15 mouse cellular contexts compared by ENCODE assay signal in genomic region chr3:145268066-145268465, GRCm38 (mm10). TPM values are rescaled to one million over a fixed set of nuclear protein-coding genes. Genes with fewer than 3 reads are reported as not detected.
DNase-seq lines count a peak whose midpoint lies in the region; ATAC-seq lines count a peak whose summit lies in the region.
"Had no signal": no experiment of that assay in that cellular context is flagged by ENCODE, and none has a peak within 500 bp of the region (broad histone marks: within the 10 kb centered on the region; RNA-seq: fewer than 3 reads in every experiment).

No protein-coding gene starts in this region.

- no peak overlapping the region for H3K4me3 ChIP-seq in embryonic facial prominence, embryonic 14.5 days (ENCODE audit: low read depth, low read length)
- H3K4me3 ChIP-seq in embryonic facial prominence, embryonic 10.5 days, result no peak overlapping the region
- H3K4me3 ChIP-seq in neural tube, embryonic 15.5 days (replicated peaks), result no peak overlapping the region
- H3K4me3 ChIP-seq: embryonic facial prominence, embryonic 15.5 days; limb, embryonic 12.5 days; midbrain, embryonic 10.5 days had no signal

- no peaks in the 10 kb centered on the region for H3K27me3 ChIP-seq in embryonic facial prominence, embryonic 14.5 days (replicated peaks; ENCODE audit: control insufficient read depth, insufficient read depth, low read length)
- H3K27me3 ChIP-seq in embryonic facial prominence, embryonic 10.5 days (replicated peaks; ENCODE audit: low read depth, poor library complexity, severe bottlenecking), result no peaks in the 10 kb centered on the region
- no peaks in the 10 kb centered on the region for H3K27me3 ChIP-seq in neural tube, embryonic 15.5 days (replicated peaks)
- H3K27me3 ChIP-seq: embryonic facial prominence, embryonic 15.5 days; limb, embryonic 12.5 days; Patski had no signal

- no peak overlapping the region for H3K9ac ChIP-seq in embryonic facial prominence, embryonic 14.5 days (ENCODE audit: low read depth, low read length)
- H3K9ac ChIP-seq in neural tube, embryonic 15.5 days (replicated peaks), result no peak overlapping the region
- H3K9ac ChIP-seq: embryonic facial prominence, embryonic 15.5 days; limb, embryonic 12.5 days had no signal

- H3K9me3 ChIP-seq in embryonic facial prominence, embryonic 14.5 days (ENCODE audit: control insufficient read depth, low read length), result no peaks in the 10 kb centered on the region
- H3K9me3 ChIP-seq in embryonic facial prominence, embryonic 10.5 days, result no peaks in the 10 kb centered on the region
- H3K9me3 ChIP-seq in neural tube, embryonic 15.5 days (replicated peaks), result no peaks in the 10 kb centered on the region
- H3K9me3 ChIP-seq: embryonic facial prominence, embryonic 15.5 days; limb, embryonic 12.5 days; midbrain, embryonic 10.5 days had no signal

- no peak overlapping the region for H3K27ac ChIP-seq in embryonic facial prominence, embryonic 14.5 days (replicated peaks; ENCODE audit: low read depth, low read length)
- H3K27ac ChIP-seq in embryonic facial prominence, embryonic 10.5 days (replicated peaks), result no peak overlapping the region
- no peak overlapping the region for H3K27ac ChIP-seq in neural tube, embryonic 15.5 days (replicated peaks)
- H3K27ac ChIP-seq: embryonic facial prominence, embryonic 15.5 days; hindbrain, postnatal 0 days; limb, embryonic 12.5 days; midbrain, embryonic 10.5 days had no signal

- no peaks in the 10 kb centered on the region for H3K36me3 ChIP-seq in embryonic facial prominence, embryonic 14.5 days (ENCODE audit: control insufficient read depth, insufficient read depth, low read length)
- no peaks in the 10 kb centered on the region for H3K36me3 ChIP-seq in embryonic facial prominence, embryonic 10.5 days (replicated peaks)
- H3K36me3 ChIP-seq in neural tube, embryonic 15.5 days, result no peaks in the 10 kb centered on the region
- H3K36me3 ChIP-seq: embryonic facial prominence, embryonic 15.5 days; limb, embryonic 12.5 days; midbrain, embryonic 10.5 days had no signal

- peak; percentile 52 for DNase-seq in embryonic facial prominence, embryonic 14.5 days (ENCODE audit: low spot score)
- DNase-seq in embryonic facial prominence, embryonic 10.5 days (ENCODE audit: low spot score), result no peak
- DNase-seq in lung, postnatal 36 days, result peak; percentile 7
- no peak for DNase-seq in lung, postnatal 14 days
- DNase-seq in layer of hippocampus, adult 9-10 months (ENCODE audit: low spot score), result peak; percentile 17
- no peak for DNase-seq in ovary, adult 18-20 months (ENCODE audit: low spot score)
- no peak for DNase-seq in thymus, postnatal 10 days (ENCODE audit: low spot score in 2 of 2)
- DNase-seq: cerebellum, adult 2 months; kidney, postnatal 4 days had no signal

- ATAC-seq in embryonic facial prominence, embryonic 14.5 days (ENCODE audit: low read depth), result no peak
- ATAC-seq in neural tube, embryonic 15.5 days (ENCODE audit: low FRiP score), result no peak
- ATAC-seq: hindbrain, postnatal 0 days; Patski had no signal

- 56% methylated on average over 7 of the region's 7 CpGs for WGBS in embryonic facial prominence, embryonic 14.5 days
- WGBS in embryonic facial prominence, embryonic 10.5 days, result 88% methylated on average over 7 of the region's 7 CpGs
- 81% methylated on average over 7 of the region's 7 CpGs for WGBS in neural tube, embryonic 15.5 days

- no peaks in the 10 kb centered on the region for H3K4me1 ChIP-seq in embryonic facial prominence, embryonic 14.5 days (ENCODE audit: control insufficient read depth, insufficient read depth, low read length)
- no peaks in the 10 kb centered on the region for H3K4me1 ChIP-seq in embryonic facial prominence, embryonic 10.5 days
- no peaks in the 10 kb centered on the region for H3K4me1 ChIP-seq in neural tube, embryonic 15.5 days
- H3K4me1 ChIP-seq: limb, embryonic 12.5 days; midbrain, embryonic 10.5 days had no signal

- no peak overlapping the region for H3K4me2 ChIP-seq in embryonic facial prominence, embryonic 14.5 days (ENCODE audit: low read depth, low read length)
- H3K4me2 ChIP-seq in neural tube, embryonic 15.5 days, result no peak overlapping the region
- H3K4me2 ChIP-seq: embryonic facial prominence, embryonic 15.5 days; limb, embryonic 12.5 days had no signal

RNA-seq across cellular contexts. Expression of gene Col24a1, which starts 24.2 kb away (rescaled TPM):
- polyA plus RNA-seq in embryonic facial prominence, embryonic 14.5 days (2014; fragmentation: Nextera tagmentation; extraction: Ambion mirVana), result 12.6 and 16.3 TPM in 2 replicates
- 1.1 TPM in 2 replicates for polyA plus RNA-seq in embryonic facial prominence, embryonic 10.5 days (2016; fragmentation: Nextera tagmentation; extraction: Ambion mirVana)
- polyA plus RNA-seq in neural tube, embryonic 15.5 days (2015; fragmentation: Nextera tagmentation; extraction: Ambion mirVana), result 0.77 and 1.5 TPM in 2 replicates

Comparison
In these comparisons a context has a peak if more than half of its experiments do, and no peak if none do; other contexts are left out.
1. DNase-seq: peak in embryonic facial prominence, embryonic 14.5 days (single experiment), lung, postnatal 36 days (single experiment) and layer of hippocampus, adult 9-10 months (single experiment); none in embryonic facial prominence, embryonic 10.5 days (single experiment), lung, postnatal 14 days (single experiment), ovary, adult 18-20 months (single experiment) and thymus, postnatal 10 days (0 of 2).